Mouse (Mus musculus) midbrain, embryonic 16.5 days (tissue): ENCODE data around the gene Suclg1. TPM values are rescaled to one million over a fixed set of nuclear protein-coding genes. Genes with fewer than 3 reads are reported as not detected.

Experiments
- ATAC-seq: fragments of 200-750 bp; cut with Nextera tagmentation; 2 replicates; pipeline ENCODE4 v1.8.0; 2017; ENCODE audit warnings: moderate TSS enrichment
- H3K27ac ChIP-seq: fragments of 300-500 bp; sonication (generic); 2 replicates; pipeline ENCODE4 v1.5.1; 2014; ENCODE audit warnings: mild to moderate bottlenecking, low read length, mixed read lengths
- H3K27me3 ChIP-seq: fragments of 300-500 bp; sonication (generic); 2 replicates; pipeline ENCODE4 v1.6.1; 2014; ENCODE audit warnings: low read depth, low read length, mixed read lengths; ENCODE audit not compliant: control insufficient read depth, insufficient read depth
- H3K36me3 ChIP-seq: fragments of 300-500 bp; sonication (generic); 2 replicates; pipeline ENCODE4 v1.6.1; 2014; ENCODE audit warnings: mild to moderate bottlenecking, low read length, moderate library complexity, mixed read lengths; ENCODE audit not compliant: control insufficient read depth, insufficient read depth
- H3K4me1 ChIP-seq: fragments of 300-500 bp; sonication (generic); 2 replicates; pipeline ENCODE4 v1.6.1; 2014; ENCODE audit warnings: mild to moderate bottlenecking, low read length, mixed read lengths; ENCODE audit not compliant: control insufficient read depth, insufficient read depth
- H3K4me2 ChIP-seq: fragments of 300-500 bp; sonication (generic); 2 replicates; pipeline ENCODE4 v1.6.1; 2014; ENCODE audit warnings: mild to moderate bottlenecking, low read length, mixed read lengths
- H3K4me3 ChIP-seq: fragments of 300-500 bp; sonication (generic); 2 replicates; pipeline ENCODE4 v1.5.1; 2014; ENCODE audit warnings: low read depth, mild to moderate bottlenecking, low read length, moderate library complexity, mixed read lengths
- H3K9ac ChIP-seq: fragments of 300-500 bp; sonication (generic); 2 replicates; pipeline ENCODE4 v1.6.1; 2014; ENCODE audit warnings: low read depth, low read length, mixed read lengths
- H3K9me3 ChIP-seq: fragments of 300-500 bp; sonication (generic); replicated peaks from 2 replicates; pipeline ENCODE4 v1.6.1; 2014; ENCODE audit warnings: mild to moderate bottlenecking, low read length, mixed read lengths; ENCODE audit not compliant: control insufficient read depth, poor library complexity, severe bottlenecking
- WGBS: fragments of 180-500 bp; shearing (Covaris S2); extraction: QIAGEN DNeasy Blood & Tissue Kit; methylation state at CpG from one replicate; pipeline ENCODE4 v1.1.7; 2014; 5-methylcytosine and 5-hydroxymethylcytosine counted together
- polyA plus RNA-seq: library from polyadenylated mRNA; unstranded; fragments of >200 nt; fragmentation: Nextera tagmentation; extraction: Ambion mirVana; gene quantifications from 2 replicates; pipeline ENCODE4 v1.2.1, GENCODE M21; 2015

The Suclg1 gene
- polyA plus RNA-seq, 1 experiment from 2014 or later, result 133 TPM

DNA sequence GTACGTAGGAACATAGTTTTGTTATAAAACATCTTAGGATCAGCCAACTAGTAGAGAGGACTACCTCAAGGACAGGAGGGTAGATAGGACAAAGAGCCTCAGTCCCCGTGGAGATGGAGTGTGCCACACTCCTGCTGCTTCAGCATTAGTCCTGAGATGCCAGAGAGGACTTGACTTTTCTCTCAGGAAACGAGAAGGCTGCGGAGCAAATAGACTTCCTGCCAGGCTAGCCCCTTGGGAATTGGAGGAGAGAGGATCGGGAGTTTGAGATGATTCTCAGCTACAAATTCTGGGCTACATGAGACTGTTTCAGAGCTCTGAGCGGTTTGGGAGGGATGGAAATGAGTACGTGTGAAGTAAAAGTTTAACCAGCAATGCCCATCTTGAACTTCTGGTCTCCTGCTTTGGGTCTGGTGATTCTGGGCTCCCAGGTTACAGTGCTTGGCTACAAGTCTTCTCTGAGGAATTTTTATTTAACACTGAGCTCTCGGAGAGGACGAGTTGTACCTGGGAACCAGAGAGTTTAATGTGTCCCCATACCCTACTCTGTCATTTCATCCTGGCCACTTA, 32.4 kb downstream of the Suclg1 start:
- no peaks in the 10 kb centered on the region for H3K9me3 ChIP-seq
- no peak overlapping the region for H3K4me3 ChIP-seq
- H3K4me2 ChIP-seq, result no peak overlapping the region
- 82% methylated on average over 9 of the region's 9 CpGs for WGBS
- H3K27me3 ChIP-seq, result no peaks in the 10 kb centered on the region
- H3K4me1 ChIP-seq, result no peaks in the 10 kb centered on the region
- no peak overlapping the region for H3K27ac ChIP-seq
- H3K36me3 ChIP-seq, result peaks cover 15% of the 10 kb centered on the region
- H3K9ac ChIP-seq, result no peak overlapping the region
- ATAC-seq, result no peak

DNA sequence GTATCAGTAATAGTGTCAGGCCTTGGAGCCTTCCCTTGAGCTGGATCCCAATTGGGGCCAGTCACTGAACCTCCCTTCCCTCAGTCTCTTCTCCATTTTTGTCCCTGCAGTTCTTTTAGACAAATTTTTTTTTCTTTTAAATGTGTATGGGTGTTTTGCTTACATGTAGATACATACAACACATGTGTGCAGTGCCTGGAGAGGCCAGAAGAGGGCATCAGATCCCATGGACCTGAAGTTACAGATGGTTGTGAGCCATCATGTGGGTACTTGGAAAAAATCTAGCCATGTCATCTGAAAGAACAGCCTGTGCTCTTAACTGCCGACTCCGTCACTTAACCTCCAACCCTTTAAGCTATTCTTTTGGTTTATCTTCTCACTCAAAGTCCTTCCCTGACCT, 38.1 kb downstream of the Suclg1 start:
- Histone ChIP-seq H3K4me2 (no peak overlapping the region), H3K9ac (no peak overlapping the region), H3K9me3 (no peaks in the 10 kb centered on the region), H3K4me1 (no peaks in the 10 kb centered on the region), H3K27ac (no peak overlapping the region), H3K36me3 (no peaks in the 10 kb centered on the region), H3K4me3 (no peak overlapping the region), H3K27me3 (no peaks in the 10 kb centered on the region)
- WGBS, result 97% methylated on average over 2 of the region's 2 CpGs
- no peak for ATAC-seq

DNA sequence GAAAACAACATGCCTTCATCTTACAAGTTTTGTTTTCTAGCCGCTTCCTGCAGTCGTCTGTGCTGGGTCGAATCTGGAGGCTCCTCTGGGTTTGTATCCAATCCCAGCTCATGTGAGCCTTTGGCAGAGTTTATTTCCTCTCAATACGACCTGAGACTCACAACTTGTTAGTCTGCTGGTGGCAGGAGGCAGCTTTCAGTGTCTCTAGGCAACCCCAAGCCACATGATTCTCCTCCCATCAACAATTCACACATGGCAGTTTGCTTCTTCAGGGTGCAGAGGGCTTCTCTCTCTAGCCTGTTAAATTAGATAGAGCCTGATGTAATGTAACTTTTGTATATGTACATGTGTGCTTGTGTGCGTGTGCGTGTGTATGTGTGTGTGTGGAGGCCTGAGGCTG, 58.7 kb downstream of the Suclg1 start:
- Histone ChIP-seq H3K4me1 (peaks cover 6% of the 10 kb centered on the region), H3K27me3 (no peaks in the 10 kb centered on the region), H3K36me3 (no peaks in the 10 kb centered on the region), H3K9ac (no peak overlapping the region), H3K9me3 (no peaks in the 10 kb centered on the region), H3K4me2 (no peak overlapping the region), H3K27ac (no peak overlapping the region), H3K4me3 (no peak overlapping the region)
- ATAC-seq, result 0 out of 2 replicates have a peak, but pooled peaks have one; percentile 32
- 66% methylated on average over 6 of the region's 6 CpGs for WGBS

DNA sequence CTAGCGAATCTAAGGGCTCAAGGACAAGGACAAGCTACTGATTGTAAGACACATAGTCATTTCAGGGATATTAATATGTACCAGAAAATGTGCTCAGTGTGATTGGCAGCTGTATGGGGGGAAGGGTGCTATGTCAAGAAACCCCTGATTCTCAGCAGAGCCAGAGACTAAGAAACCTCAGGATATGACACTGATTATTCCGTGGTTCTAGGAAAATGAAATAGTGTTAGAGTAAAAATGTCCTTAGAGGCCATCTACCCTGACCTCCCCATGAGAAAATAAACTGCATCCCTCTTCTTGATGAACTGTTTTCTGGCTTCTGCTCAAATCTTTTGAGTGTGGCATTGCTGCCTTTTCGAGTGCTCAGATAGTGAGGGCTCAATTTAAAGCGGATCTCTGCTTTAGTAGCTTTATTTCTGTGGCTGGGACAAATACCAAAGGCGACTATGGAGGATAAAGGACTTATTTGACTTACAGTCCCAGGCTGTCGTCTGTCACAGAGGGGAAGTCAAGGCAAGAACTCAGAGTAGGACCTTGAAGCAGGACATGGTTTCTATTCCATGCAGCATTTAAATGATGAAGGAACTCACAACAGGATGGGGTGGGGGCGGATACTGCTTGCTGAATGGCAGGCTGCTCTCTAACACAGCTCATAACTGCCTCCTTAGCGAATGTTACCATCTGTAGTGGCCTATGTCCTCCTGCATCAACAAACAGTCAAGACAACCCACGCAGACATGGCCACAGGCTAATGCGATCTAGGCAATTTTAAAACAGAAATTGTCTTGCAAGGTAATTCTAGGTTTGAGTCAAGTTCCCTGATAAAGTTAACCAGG, 60.7 kb downstream of the Suclg1 start:
- Histone ChIP-seq H3K4me2 (no peak overlapping the region), H3K4me1 (peaks cover 6% of the 10 kb centered on the region), H3K27ac (no peak overlapping the region), H3K36me3 (no peaks in the 10 kb centered on the region), H3K4me3 (no peak overlapping the region), H3K27me3 (peaks cover 3% of the 10 kb centered on the region), H3K9ac (no peak overlapping the region), H3K9me3 (no peaks in the 10 kb centered on the region)
- no peak for ATAC-seq
- 79% methylated on average over 10 of the region's 10 CpGs for WGBS

DNA sequence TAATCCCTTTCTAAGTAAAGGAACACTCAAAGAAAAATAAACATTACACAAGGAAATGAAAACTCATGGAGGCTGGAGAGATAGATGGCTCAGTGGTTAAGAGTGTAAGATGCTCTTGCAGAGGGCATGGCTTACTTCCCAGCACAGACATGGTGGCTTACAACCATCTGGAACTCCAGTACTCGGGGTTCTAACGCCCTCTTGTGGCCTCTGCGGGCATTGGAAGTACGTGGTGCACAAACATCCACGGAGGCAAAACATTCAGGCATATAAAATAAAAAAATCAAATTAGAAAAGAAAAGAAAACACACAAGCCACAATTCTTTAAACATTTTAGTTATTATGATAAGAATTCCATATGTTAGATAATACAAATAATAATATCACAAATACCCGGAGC, 63.2 kb downstream of the Suclg1 start:
- no peaks in the 10 kb centered on the region for H3K36me3 ChIP-seq
- no peaks in the 10 kb centered on the region for H3K9me3 ChIP-seq
- H3K4me2 ChIP-seq, result no peak overlapping the region
- peaks cover 4% of the 10 kb centered on the region for H3K27me3 ChIP-seq
- H3K4me1 ChIP-seq, result peaks cover 9% of the 10 kb centered on the region
- H3K4me3 ChIP-seq, result no peak overlapping the region
- H3K27ac ChIP-seq, result no peak overlapping the region
- WGBS, result 75% methylated on average over 6 of the region's 6 CpGs
- no peak for ATAC-seq
- no peak overlapping the region for H3K9ac ChIP-seq

DNA sequence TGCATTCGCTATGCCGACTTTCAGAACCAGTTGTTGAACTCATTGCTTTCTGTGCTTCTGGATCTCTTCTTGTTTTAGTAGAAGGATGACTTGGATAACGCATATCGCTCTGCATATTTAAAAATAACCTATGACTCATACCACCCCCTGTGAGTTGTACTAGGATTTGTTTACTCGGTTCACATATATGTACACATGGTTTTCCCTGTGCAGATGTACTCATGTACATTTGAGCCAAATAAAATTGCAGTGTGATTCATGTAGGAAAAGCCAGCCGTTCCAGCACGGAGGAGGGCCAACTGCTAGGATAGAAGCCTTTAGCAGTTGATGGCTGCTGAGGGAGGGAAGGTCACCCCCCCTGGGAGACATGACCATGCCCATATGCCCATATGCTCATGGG, 63.6 kb downstream of the Suclg1 start:
- 97% methylated on average over 7 of the region's 7 CpGs for WGBS
- Histone ChIP-seq H3K36me3 (no peaks in the 10 kb centered on the region), H3K4me2 (no peak overlapping the region), H3K27me3 (peaks cover 8% of the 10 kb centered on the region), H3K9ac (no peak overlapping the region), H3K27ac (no peak overlapping the region), H3K4me1 (peaks cover 9% of the 10 kb centered on the region), H3K9me3 (no peaks in the 10 kb centered on the region), H3K4me3 (no peak overlapping the region)
- ATAC-seq, result no peak

DNA sequence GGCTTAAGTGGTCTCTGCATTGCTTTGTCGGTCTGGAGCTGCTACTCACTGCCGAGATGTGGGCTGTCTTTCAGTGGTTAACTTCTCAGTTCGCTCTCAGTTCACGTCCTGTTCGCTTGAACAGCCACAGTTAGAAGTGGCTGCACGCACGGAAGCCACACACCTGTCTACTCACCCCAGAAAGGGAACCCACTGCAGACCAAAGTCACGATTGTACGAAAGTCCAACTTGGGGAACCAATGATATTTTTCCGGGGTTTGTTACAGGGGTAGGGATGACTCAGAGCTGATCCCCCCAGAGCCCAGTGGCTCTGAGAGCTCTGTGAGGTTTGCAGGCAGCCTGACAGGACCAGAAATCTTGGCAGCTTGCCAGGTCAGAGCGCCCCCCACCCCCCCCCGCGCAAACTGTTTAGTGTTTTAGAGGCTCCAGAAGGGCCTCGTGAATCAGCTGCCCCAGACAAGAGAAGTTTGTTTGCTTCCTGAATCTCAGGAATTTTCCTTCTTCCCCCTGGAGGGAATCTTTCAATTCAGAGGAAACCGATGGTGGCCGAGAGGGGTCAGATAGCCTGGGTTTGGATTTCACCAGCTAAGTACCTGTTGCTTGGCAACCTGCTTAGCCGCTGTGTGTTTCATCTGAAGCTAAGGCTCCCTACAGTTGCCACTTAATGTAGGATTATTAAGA, 66.9 kb downstream of the Suclg1 start:
- Histone ChIP-seq H3K9ac (peak overlapping the region; percentile 56), H3K4me2 (peak overlapping the region; percentile 79), H3K36me3 (no peaks in the 10 kb centered on the region), H3K4me1 (peaks cover 4% of the 10 kb centered on the region; the same call in 1 of the 2 replicates), H3K27ac (peak overlapping the region; percentile 19; the same call in 1 of the 2 replicates), H3K9me3 (no peaks in the 10 kb centered on the region), H3K4me3 (peak overlapping the region; percentile 48), H3K27me3 (peaks cover 10% of the 10 kb centered on the region)
- peak; percentile 87 for ATAC-seq
- WGBS, result 0% methylated on average over 17 of the region's 17 CpGs

GRCm38 (mm10) chr6:73322306-73322705, 74.1 kb downstream of the Suclg1 start:
- no peak overlapping the region for H3K9ac ChIP-seq
- WGBS, result 79% methylated on average over 2 of the region's 2 CpGs
- ATAC-seq, result no peak

More at GRCm38 (mm10) chr6:73322306-73322705, 74.1 kb downstream of the Suclg1 start:
- no peaks in the 10 kb centered on the region for H3K4me1 ChIP-seq
- no peak overlapping the region for H3K4me3 ChIP-seq
- H3K27me3 ChIP-seq, result peaks cover 2% of the 10 kb centered on the region
- H3K36me3 ChIP-seq, result no peaks in the 10 kb centered on the region
- no peak overlapping the region for H3K4me2 ChIP-seq
- no peaks in the 10 kb centered on the region for H3K9me3 ChIP-seq
- no peak overlapping the region for H3K27ac ChIP-seq
